Mouse (Mus musculus) activated CD4-positive, CD25-positive, alpha-beta regulatory T cell, adult 4 months (primary cell): ENCODE measurements around the gene Shroom1. TPM values are rescaled to one million over a fixed set of nuclear protein-coding genes. Genes with fewer than 3 reads are reported as not detected.
A peak's percentile ranks its signal among the peaks of the same experiment; 100 is the strongest.

Experiments used
- ATAC-seq: one replicate; pipeline ENCODE4 v1.8.0; 2017
- polyA plus RNA-seq, 2 experiments: library from polyadenylated mRNA; unstranded; fragments of 100-300 nt; shearing (Covaris generic); gene quantifications; one replicate each; pipeline ENCODE4 v1.2.1; 2017

The Shroom1 gene
- polyA plus RNA-seq, 2 experiments from 2014 or later: 0.36 TPM; not detected in 1

DNA sequence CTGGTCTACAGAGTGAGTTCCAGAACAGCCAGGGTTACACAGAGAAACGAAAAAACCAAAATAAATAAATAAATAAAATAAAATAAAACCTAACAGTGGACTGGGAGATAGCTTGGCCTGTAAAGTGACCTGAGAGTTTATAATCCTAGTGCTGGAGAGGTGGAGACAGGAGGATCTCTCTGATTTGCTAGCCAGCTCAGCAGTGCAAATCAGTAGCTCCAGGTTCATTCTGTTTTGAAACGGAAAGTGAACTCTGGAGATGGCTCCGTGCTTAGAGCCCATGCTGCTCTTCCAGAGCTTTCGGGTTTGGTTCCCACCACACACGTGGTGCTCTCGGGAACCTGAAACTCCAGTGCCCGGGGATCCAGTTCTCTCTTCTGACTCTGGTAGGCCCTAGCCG is 9.0 kb upstream of the Shroom1 start:
- no peak for ATAC-seq

DNA sequence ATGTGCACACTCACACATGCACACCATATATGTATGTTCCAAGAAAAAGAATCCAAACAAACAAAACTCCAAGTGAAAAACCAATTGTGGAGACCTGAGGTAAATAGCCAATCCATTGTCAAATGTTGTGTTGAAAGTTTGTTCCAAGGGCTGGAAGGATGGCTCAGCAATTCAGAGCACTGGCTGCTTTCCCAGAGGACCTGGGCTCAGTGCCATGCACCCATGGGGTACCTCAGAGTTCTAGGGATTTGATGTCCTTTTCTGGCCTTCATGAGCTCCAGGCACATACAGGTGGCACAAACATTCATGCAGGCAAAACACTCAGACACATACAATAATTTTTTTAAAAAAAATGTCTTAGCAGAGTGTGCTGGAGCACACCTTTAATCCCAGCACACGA is 8.5 kb upstream of the Shroom1 start:
- no peak for ATAC-seq

DNA sequence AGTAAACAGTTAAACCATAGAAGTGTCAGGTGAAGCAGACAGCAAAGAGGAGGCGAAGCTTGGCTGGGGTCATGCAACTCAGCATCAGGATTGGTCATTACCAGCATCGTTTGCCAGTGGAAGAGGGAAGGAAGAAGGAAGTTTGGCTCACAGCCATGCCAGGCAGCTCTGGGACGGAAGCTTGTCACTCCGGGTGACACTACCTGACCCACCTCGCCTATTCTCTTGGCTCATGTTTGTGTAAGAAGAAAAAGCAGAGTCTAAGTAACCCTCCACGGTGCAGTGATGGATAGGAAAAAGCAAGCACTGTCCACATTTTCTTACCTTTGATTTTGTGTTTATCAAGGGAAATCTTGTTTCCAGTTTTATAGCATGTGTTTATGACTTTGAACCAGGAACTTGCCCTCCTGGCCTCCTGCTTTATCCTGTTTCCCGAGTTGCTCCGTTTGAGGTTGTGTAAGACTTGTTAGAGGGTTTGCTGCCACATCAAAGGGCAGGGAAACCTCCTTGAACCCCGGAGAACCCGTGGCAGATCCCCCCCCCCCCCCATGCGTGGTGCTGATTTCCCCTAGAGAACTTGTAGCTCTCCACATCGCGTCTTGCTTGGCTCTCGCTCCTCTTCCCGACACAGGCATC is 6.8 kb upstream of the Shroom1 start:
- no peak for ATAC-seq

DNA sequence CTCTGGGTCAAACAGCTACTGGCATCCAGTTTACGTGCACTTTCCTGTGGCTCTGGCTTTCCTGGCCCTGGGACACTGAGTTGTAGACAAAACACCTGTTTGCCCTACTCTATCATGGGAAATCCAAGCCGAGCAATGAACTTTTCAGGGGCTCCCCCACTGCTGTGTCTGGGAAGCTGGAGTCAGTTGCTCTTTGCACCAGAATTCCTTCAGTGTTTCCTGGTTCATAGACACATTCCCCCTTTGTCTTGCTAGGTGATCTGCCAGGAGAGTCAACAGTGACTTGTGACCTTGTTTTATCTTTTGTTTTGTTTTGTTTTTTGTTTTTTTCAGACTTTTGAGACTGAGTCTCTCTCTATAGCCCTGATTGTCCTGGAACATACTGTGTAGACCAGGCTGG is 5.6 kb upstream of the Shroom1 start:
- no peak for ATAC-seq

DNA sequence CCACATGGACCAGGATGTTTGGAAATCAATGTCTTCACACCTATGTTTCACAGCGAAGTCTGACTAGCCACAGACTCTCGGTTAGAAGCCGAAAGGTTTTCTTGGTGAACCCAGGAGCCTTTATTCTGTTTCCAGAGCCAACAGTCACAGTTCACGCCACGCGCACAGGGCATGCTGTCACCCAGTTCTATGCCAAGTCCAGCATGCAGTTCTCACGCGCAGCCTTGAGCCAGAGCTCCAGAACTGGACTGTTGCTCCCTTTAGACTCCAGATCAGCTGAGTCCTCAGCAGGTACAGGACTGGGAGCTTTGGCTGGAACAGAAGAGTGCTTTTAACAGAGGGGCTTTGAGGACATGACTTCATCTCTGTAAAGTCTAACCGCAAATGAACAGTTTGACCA is 4.6 kb upstream of the Shroom1 start:
- no peak for ATAC-seq

DNA sequence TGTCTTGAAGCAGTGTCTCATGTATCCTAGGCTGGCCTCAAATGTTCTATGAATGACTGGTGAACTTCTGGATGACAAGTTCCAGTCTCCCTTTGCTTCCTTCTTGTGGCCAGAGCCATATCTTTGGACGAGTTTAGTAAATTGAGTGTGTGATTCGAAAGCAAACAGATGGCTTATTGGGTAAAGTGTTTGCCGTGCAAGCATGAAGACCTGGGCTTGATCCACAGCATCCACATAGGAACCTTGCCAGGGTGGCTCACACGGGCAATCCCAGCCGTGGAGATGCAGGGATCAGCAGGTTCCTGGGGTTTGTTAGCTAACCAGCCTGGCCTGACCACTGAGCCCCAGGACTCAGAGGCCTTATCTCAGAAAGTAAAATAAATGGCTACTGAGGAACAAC is 4.0 kb upstream of the Shroom1 start:
- ATAC-seq: no peak

DNA sequence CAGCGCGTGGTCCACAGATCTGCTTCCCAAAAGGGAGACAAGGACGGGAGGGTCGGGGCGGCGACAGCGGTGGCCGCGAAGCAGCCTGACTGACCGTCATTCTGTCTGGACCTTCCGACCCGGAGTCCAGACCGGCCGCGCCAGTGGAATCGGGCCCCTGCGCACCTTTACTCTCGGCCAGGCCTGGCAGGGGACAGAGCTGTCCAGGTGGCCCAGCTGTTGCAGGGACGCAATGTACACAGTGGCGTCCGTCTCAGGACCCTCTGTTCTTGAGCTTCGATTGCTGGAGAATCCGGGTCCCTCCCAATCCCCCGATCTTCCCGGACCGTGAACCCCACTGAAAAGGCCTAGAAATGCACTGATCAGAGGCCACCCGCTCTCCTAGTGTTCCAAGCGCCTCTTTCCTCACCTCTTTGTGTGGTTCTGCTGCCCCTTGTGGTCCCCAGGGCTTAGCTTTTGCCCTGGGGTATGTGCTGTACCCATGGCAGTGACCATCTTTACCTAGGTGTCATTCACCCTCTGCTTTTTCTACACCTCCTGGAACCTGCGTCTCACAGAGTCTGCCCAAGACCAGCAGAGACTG is 458 bp downstream of the Shroom1 start:
- ATAC-seq: no peak

DNA sequence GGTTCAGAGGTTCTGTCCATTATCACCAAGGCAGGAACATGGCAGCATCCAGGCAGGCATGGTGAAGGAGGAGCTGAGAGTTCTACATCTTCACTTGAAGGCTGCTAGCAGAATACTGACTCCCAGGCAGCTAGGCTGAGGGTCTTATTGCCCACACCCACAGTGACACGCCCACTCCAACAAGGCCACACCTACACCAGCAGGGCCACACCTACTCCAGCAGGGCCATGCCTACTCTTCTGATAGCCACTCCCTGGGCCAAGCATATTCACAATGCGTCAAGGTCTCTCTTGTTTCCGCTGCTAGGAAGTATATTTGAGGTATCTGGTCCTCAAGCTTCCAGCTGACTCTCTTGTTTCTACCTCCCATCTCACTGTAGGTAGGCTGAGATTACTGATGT is 2.0 kb downstream of the Shroom1 start:
- no peak for ATAC-seq

DNA sequence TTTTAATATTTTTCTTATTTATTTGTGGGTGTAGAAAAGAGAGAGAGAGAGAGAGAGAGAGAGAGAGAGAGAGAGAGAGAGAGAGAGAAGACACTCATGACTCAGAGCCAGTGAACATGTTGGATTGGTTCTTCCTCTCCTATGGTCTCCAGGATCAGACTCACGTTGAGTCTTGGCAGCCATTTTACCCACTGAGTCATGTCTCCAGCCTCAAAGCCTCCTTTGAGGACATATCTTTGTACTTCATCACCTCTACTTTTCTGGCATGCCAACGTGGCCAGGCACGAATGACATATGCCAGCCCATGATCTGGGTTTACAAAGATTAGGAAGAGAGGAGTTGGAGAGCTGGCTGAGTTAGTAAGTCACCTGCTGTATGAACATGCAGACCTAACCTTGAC is 3.2 kb downstream of the Shroom1 start:
- ATAC-seq: no peak

DNA sequence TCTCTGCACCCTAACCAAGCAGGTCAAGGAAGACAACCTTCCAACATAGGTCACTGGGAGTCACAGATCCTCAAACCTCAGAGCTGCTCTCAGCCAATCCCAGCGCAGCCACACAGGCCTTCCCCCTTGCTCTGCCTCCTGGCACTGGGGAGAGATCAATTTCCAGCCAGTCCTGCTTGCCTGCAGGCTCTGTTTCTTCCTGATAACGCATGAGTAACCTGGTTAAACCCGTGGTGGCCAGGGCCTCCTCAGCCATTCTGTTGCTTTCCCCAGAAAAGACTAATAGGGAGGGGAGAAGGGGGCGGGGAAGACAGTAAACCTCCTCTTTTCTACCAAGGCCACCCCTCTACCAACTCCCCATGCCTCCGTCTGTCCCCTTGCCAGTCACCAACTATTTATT is 4.7 kb downstream of the Shroom1 start:
- ATAC-seq: no peak

DNA sequence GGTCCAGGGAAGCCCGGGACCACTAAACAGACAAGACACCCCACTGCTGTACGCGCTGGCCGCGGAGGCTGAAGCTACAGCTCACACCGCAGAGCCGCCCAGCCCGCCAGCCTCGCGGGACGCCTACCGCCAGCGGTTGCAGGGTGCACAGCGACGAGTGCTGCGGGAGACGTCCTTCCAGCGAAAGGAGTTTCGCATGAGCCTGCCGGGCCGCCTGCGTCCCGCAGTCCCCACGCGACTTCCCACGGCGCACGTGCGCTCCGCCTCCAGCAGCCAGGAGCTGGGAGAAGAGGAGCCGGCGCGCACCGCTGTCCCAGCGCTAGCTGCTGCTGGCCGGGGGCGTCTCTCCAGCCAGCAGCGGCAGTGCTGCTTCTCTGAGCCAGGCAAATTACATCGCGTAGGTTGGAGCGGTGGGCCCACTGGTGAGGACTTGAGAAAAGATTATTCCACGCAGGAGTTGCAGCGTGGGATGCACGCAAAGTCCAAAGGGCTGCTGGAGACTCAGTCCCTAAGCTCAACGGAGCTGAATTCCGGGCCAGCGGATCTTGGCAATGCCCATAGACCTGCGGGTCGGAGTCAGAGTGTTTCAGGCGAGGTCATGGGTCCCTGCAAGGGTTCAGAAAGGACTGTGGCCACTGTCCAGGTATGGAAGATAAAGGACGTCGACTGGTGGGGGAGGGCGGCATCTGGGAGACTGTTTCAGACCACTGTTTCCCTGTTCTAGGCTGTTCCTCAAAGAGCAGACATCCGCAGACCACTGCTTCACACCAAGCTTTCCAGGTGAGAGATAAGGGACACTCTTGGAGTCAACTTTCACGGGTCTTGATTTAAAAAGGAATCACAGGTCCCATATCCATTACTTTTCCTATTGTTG is 6.8 kb downstream of the Shroom1 start:
- ATAC-seq: no peak

DNA sequence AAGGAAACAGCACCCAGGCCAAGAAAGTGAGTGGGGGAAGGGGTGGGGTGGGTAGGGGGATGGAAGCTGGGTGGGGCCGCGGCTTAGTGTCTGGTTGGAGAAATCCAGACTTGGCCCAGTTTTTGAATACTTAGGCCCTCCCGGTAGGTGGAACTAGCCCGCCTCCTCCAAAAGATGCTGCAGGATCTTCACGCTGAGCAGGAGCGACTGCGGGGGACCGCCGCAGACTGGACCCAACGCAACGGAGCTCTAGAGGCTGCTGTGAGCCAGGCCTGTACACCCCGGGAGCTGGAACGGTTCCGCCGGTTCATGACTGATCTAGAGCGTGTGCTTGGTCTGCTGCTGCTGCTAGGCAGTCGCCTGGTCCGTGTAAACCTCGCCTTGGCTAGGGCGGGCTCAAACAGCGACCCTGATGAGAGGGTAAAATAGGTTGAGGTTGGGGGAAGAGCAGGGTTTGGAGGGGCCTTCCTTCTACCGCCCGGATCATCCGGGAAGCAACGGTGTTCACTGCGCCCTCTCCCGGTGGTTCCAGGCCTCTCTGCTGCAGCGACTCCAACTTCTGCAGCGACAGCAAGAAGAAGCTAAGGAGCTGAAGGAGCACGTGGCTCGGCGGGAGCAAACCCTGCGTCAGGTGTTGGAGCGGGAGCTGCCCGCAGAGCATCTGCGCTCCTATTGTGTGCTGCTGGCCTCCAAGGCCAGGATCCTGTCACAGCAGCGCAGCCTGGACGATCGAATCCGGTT is 9.4 kb downstream of the Shroom1 start:
- ATAC-seq: no peak

DNA sequence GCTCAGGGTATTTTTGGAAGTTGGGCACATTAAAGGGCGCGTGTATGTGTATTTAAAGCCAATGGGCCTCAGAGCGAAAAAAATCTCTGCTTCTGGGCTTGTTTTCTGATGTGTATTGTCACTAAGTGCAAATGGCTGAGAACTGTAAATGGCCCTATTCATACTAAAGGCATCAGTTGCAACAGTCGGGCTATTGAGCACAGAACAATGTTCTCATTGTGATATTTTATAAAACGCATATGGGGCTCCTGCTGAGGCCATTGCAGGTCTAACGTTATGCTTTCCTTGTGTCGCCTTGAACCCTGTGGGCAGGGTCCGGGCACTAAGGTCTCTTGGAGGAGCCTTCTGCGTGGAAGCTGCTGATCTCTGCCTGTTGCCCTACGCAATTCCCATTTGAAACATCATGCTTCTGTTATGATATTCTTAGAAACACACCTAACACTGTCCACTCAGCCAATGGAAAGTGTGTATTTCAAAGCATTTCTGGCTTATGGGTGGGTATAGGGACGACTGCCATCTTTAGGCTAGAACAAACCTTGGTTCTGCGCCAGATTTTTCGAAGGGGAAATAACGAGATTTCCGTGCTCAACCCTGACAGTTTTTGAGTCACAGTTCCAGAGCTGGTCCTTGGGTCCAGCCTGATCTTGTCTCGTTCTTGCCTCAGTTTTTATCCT is 12.4 kb downstream of the Shroom1 start:
- ATAC-seq: no peak

DNA sequence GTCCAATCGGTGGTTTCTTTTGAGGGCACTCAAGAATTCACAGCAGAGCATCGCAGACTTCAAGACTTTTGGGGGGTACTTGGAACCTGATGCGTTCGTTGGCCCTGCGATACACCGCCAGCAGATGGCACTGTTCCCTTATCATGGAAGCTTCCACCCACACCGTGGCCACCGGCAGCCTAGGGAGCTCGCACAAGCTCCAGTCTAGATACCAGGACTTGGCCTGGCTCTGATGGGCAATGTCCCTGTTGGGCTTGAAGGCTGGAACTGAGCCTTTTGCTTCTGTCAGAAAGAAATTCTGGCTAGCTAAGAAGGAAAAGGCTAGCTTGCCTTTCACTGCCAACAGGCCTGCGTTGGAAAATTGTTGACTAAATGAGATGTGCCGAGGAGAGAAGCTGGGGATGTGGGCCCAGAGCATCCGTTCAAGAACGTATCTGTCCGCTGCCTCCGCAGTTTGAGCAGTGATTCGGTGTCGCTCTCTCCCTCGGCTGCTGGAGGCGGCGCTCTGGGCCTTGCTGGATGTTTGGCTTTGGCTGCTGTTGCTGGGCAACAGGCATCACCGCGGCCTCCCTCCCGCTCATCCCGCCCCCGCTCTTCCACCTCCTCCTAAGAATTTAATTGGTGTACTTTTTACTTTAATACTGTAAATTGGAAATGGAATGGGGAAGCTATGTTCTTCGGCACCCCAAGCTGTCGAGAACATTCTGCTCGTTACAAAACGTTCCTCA is 13.1 kb downstream of the Shroom1 start, which contains the start of gene Gm9837:
Gm9837 (minus strand) TSS at position 512 of the 728 bp plus-strand sequence.
- ATAC-seq: peak; percentile 71

DNA sequence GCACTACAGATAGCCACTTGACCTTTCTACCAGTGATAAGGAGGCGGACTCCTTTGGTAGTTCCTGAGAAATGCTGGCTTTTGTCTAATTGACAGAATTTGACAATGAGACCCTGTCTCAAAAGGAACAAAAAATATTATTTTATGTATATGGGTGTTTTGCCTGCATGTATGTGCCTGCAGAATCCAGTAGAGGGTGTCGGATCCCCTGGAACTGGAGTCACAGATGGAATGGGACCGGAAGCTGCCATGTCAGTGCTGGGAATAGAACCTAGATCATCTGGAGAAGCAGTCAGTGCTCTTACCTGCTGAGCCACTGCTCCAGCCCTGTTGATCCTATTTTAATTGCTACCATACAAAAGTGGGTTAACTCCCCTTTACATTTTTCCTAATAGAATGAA is 15.7 kb downstream of the Shroom1 start:
- ATAC-seq: no peak

DNA sequence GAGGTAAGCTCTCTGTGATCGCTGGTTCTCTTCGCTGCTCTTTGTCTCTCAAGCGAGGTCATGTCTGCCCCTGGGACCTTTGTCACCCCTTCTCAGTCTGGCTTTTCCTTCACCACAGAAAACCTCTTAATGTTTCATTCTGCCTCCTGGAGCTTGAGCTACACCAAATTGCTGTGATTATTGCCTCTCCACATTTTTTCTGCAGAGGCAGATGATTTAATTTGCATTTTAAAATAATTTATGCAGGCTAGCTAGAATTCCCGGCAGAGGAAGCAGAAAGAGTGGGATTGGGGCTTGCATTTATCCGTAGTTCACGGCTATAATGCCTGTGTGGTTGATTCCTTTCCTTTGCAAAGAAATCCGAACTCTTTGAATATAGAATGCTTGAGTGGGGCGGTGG is 18.6 kb downstream of the Shroom1 start:
- no peak for ATAC-seq

DNA sequence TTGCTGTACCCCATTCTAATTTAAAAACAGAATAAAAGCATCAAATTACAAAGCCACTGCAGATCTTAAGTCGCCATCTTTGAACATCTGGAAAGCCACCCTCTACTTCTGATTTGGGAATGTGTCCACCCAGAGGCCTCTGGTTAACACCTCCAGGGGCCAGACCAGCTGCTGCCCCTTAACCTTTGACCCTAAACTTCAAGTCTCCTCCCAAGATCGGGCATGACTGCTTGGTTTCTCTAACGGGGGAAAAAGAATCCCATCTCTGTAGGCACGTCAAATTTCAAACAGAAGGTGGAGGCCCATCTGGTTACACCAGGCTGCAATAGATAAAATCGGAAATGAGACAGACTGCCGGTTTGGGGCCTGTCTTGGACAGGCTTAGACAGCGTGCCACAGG is 20.8 kb downstream of the Shroom1 start:
- ATAC-seq: no peak

DNA sequence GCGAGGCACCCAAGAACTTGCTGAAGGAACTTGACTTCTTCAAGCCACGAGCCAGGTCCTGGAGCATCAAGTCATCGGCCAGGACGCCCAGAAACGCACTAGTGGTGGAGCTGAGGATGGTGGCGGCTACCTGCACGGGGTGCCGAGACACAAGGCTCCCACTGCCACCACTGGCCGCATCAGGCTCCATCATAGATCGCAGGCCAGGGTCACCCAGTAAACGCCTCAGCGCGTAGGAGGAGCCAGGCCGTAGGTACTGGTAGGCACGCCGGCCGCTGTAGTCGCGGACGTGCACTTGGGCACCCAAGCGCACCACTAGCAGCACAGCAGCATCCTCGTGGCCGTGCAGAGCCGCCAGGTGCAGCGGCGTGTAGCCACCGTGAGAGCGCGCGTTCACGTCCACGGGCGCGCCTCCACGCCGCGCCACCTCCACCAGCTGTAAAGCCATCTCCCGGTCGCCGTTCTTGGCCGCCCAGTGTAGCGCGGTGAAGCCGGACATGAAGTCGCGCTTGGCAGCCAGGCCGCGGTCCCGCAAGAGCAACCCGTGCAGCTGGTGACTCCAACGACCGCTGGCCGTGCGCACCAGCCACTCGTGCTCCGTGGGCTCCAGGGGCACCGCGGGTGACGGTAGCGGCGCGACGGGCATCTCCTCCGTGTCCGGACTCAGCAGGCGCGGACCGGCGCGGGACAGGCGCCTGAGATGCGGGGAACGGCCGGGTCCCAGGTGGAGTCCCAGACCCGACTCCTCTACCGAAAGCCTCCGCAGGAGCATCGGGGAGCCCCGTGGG is 21.6 kb downstream of the Shroom1 start:
- no peak for ATAC-seq

DNA sequence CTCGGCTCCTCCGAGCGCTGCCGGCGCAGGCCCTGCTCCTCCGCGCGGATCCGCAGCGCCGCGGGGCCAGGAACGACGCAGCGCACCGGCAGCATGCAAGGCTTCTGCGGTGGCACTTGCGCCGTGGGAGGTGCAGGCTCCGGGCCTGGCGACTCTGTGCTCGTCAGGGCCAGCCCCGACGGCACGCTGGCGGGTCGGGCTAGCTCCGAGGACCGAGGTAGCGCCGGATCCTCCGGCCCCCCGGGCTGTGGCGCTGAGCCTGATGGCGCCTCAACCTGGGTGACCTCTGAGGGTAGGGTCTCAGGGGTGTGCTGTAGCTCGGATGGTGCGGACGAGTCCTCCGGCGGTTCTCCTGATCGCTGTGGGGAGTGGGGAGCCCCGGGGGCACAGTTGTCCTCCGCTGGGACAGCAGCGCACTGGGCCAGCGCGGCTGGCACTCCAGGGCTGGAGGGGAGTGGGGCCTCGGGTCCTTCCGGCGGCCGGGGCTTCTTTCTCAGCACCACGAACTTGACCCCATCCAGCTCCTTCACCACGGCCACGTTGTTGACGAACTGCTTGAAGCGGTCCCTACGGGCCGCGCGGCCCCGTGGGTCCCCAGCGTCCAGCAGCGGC is 22.3 kb downstream of the Shroom1 start:
- no peak for ATAC-seq

DNA sequence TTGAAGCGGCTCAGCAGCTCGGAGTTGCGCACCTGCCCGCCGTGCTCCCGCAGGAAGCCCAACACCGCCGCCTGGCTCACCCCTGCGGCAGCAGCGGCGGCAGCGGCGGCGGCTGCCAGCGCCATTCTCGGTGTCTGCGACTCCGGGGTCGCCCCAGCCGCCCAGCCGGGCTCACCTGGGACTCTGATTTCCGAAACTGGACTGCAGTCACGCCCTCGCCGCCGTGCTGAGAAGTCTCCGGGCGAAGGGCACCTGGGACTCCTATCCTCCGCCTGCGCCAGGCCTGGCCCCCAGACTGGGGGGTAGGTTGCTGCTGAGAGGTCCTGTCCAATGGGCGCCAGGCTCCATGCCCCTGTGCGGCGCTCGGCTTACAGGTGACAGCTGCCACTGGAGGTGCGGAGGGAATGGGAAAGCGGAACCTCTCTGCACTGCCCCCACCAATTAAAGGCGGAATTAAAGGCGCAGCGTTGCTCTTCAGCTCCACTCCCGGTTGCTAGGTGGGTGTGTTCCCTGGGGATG is 22.8 kb downstream of the Shroom1 start, which contains the start of the genes Gm9945 and Sowaha:
Gm9945 (plus strand) TSS at position 384 of the 519 bp plus-strand sequence.
Sowaha (minus strand) TSS at position 492 of the 519 bp plus-strand sequence.
- no peak for ATAC-seq
